ENCODE assay signal across 8 mouse cellular contexts in genomic region chr5:63649533-63650464, GRCm38 (mm10). TPM values are rescaled to one million over a fixed set of nuclear protein-coding genes. Genes with fewer than 3 reads are reported as not detected.
A peak's percentile ranks its signal among the peaks of the same experiment; 100 is the strongest.
DNase-seq lines count a peak whose midpoint lies in the region; ATAC-seq lines count a peak whose summit lies in the region.

No protein-coding gene starts in this region.

- H3K9ac ChIP-seq in hindbrain, embryonic 11.5 days (ENCODE audit: low read depth, low read length): peak overlapping the region; percentile 55
- peak overlapping the region; percentile 67 for H3K9ac ChIP-seq in neural tube, embryonic 12.5 days

- peaks cover 21% of the 10 kb centered on the region for H3K27me3 ChIP-seq in hindbrain, embryonic 11.5 days (ENCODE audit: control insufficient read depth, insufficient read depth, low read length)
- peaks cover 32% of the 10 kb centered on the region for H3K27me3 ChIP-seq in neural tube, embryonic 12.5 days (replicated peaks)

- 0 out of 2 replicates have a peak, but pooled peaks cover 3% of the 10 kb centered on the region for H3K4me1 ChIP-seq in hindbrain, embryonic 11.5 days (replicated peaks; ENCODE audit: control insufficient read depth, insufficient read depth, low read length)
- H3K4me1 ChIP-seq in neural tube, embryonic 12.5 days: peaks cover 6% of the 10 kb centered on the region; the same call in 1 of the 2 replicates

- WGBS in hindbrain, embryonic 11.5 days: 1% methylated on average over 83 of the region's 83 CpGs
- WGBS in neural tube, embryonic 12.5 days: under 1% methylated on average over 82 of the region's 83 CpGs

- no peak overlapping the region for H3K27ac ChIP-seq in hindbrain, embryonic 11.5 days (ENCODE audit: low read depth, low read length)
- no peak overlapping the region for H3K27ac ChIP-seq in neural tube, embryonic 12.5 days

- no peaks in the 10 kb centered on the region for H3K36me3 ChIP-seq in hindbrain, embryonic 11.5 days (ENCODE audit: control insufficient read depth, insufficient read depth, low read length)
- H3K36me3 ChIP-seq in neural tube, embryonic 12.5 days: no peaks in the 10 kb centered on the region

- peak; percentile 72 for ATAC-seq in hindbrain, embryonic 11.5 days (ENCODE audit: low FRiP score)
- ATAC-seq in neural tube, embryonic 12.5 days (ENCODE audit: low FRiP score, low read depth): peak; percentile 68

- H3K9me3 ChIP-seq in hindbrain, embryonic 11.5 days (ENCODE audit: control insufficient read depth, low read length): no peaks in the 10 kb centered on the region
- no peaks in the 10 kb centered on the region for H3K9me3 ChIP-seq in neural tube, embryonic 12.5 days

- peak; percentile 32 to 49 for DNase-seq in cerebellum, postnatal 14 days
- no peak for DNase-seq in cerebellum, adult 8-10 months
- peak; percentile 51 for DNase-seq in ZHBTc4 (ENCODE audit: low read depth, low spot score)
- peak; percentile 57 for DNase-seq in hindbrain, embryonic 11.5 days (ENCODE audit: low spot score)
- peak; percentile 27 to 51 for DNase-seq in layer of hippocampus, postnatal 25 days (ENCODE audit: extremely low spot score in 1 of 2, low spot score in 1 of 2)
- DNase-seq in thymus, postnatal 0 days (ENCODE audit: low spot score): no peak
- no peak for DNase-seq in ovary, adult 18-20 months (ENCODE audit: low spot score)

- peak overlapping the region; percentile 58 for H3K4me3 ChIP-seq in hindbrain, embryonic 11.5 days (ENCODE audit: low read depth, low read length)
- H3K4me3 ChIP-seq in neural tube, embryonic 12.5 days: peak overlapping the region; percentile 57

- H3K4me2 ChIP-seq in hindbrain, embryonic 11.5 days (replicated peaks; ENCODE audit: low read depth, low read length): peak overlapping the region; percentile 99
- peak overlapping the region; percentile 98 for H3K4me2 ChIP-seq in neural tube, embryonic 12.5 days (replicated peaks)

RNA-seq across cellular contexts. Expression of gene Nwd2, which starts 0.9 kb away (rescaled TPM):
- 3.7 and 4.6 TPM in 2 replicates for polyA plus RNA-seq in hindbrain, embryonic 11.5 days (2014; fragmentation: Nextera tagmentation; extraction: Ambion mirVana)
- total RNA-seq in layer of hippocampus, postnatal 25 days (2021): 10 to 100 TPM; 20.9 to 24.5 TPM
- polyA plus RNA-seq in neural tube, embryonic 12.5 days (2016; fragmentation: Nextera tagmentation; extraction: Ambion mirVana): 6.1 and 6.7 TPM in 2 replicates
- 0.06 TPM in 1 of 2 replicates, not detected in the other for polyA plus RNA-seq in thymus, postnatal 0 days (2015; fragmentation: Nextera tagmentation; extraction: Ambion mirVana)

Comparison
In these comparisons a context has a peak if more than half of its experiments do, and no peak if none do; other contexts are left out.
1. DNase-seq: peak in cerebellum, postnatal 14 days (2 of 2), ZHBTc4 (single experiment), hindbrain, embryonic 11.5 days (single experiment) and layer of hippocampus, postnatal 25 days (2 of 2); none in cerebellum, adult 8-10 months (single experiment), thymus, postnatal 0 days (single experiment) and ovary, adult 18-20 months (single experiment).